Mouse (Mus musculus) embryonic facial prominence, embryonic 11.5 days (tissue): ENCODE results near the gene Cdon. TPM values are rescaled to one million over a fixed set of nuclear protein-coding genes. Genes with fewer than 3 reads are reported as not detected.

Experiments used
- ATAC-seq: fragments of 200-750 bp; cut with Nextera tagmentation; replicated peaks from 2 replicates; pipeline ENCODE4 v1.8.0; 2017; ENCODE audit warnings: low read depth; ENCODE audit not compliant: insufficient number of reproducible peaks, low FRiP score, low TSS enrichment
- DNase-seq: peaks from one replicate; pipeline ENCODE4 v3.0.0-alpha.2; 2015; ENCODE audit warnings: low spot score
- H3K27ac ChIP-seq: fragments of 300-500 bp; sonication (generic); replicated peaks from 2 replicates; pipeline ENCODE4 v1.5.1; 2014; ENCODE audit warnings: mild to moderate bottlenecking, low read depth, low read length, control low read depth
- H3K27me3 ChIP-seq: fragments of 300-500 bp; sonication (generic); 2 replicates; pipeline ENCODE4 v1.6.1; 2014; ENCODE audit warnings: mild to moderate bottlenecking, low read length, moderate library complexity, mixed read lengths; ENCODE audit not compliant: control insufficient read depth, insufficient read depth
- H3K36me3 ChIP-seq: fragments of 300-500 bp; sonication (generic); replicated peaks from 2 replicates; pipeline ENCODE4 v1.6.1; 2014; ENCODE audit warnings: low read depth, mild to moderate bottlenecking, low read length, moderate library complexity, mixed read lengths; ENCODE audit not compliant: control insufficient read depth, insufficient read depth
- H3K4me1 ChIP-seq: fragments of 300-500 bp; sonication (generic); 2 replicates; pipeline ENCODE4 v1.6.1; 2014; ENCODE audit warnings: low read length, mixed read lengths; ENCODE audit not compliant: control insufficient read depth, insufficient read depth
- H3K4me2 ChIP-seq: fragments of 300-500 bp; sonication (generic); 2 replicates; pipeline ENCODE4 v1.6.1; 2014; ENCODE audit warnings: low read depth, mild to moderate bottlenecking, control low read depth, low read length, moderate library complexity
- H3K4me3 ChIP-seq: fragments of 300-500 bp; sonication (generic); 2 replicates; pipeline ENCODE4 v1.5.1; 2014; ENCODE audit warnings: low read depth, low read length, control low read depth
- H3K9ac ChIP-seq: fragments of 300-500 bp; sonication (generic); replicated peaks from 2 replicates; pipeline ENCODE4 v1.6.1; 2014; ENCODE audit warnings: mild to moderate bottlenecking, control low read depth, low read length
- H3K9me3 ChIP-seq: fragments of 300-500 bp; sonication (generic); replicated peaks from 2 replicates; pipeline ENCODE4 v1.6.1; 2016; ENCODE audit warnings: mild to moderate bottlenecking, low read length, inconsistent platforms, mixed read lengths; ENCODE audit not compliant: control insufficient read depth
- WGBS: fragments of 180-500 bp; shearing (Covaris S2); extraction: QIAGEN DNeasy Blood & Tissue Kit; methylation state at CpG from one replicate; pipeline ENCODE4 v1.1.7; 2014; 5-methylcytosine and 5-hydroxymethylcytosine counted together
- polyA plus RNA-seq: library from polyadenylated mRNA; unstranded; fragments of >200 nt; fragmentation: Nextera tagmentation; extraction: Ambion mirVana; gene quantifications from 2 replicates; pipeline ENCODE4 v1.2.1, GENCODE M21; 2014

Gene Cdon
- polyA plus RNA-seq, 1 experiment from 2014 or later, result 7.5 TPM

DNA sequence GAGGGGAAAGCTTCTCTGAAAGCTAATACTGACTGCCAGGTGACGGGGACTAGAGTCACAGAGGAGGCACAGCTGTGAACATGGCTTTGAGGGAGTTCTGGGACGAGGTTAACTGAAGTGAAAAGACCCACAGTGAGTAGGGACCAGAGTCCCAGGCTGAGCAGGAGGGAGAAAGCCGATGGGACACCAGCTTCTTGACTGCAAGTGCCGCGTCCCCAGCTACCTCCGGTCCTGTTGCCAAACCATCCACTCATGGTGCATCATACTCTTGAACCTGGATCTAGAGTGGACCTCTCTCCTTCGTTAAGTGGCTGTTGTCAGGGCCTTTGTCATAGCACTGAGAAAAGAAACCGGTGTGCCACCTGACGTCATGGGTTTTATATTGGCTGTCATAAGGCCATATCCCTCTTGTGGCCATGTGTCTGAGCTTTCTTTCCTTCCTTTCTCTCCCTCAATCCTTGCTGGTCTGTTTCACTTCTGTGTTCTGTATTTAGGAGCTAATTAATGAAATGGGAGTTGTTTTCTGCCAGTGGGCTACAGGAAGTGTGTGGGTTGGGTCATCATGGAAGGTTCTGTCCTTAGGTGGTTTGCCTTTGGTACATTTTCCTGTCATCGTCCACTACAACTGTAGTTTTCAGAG lies 81.6 kb downstream of the Cdon start:
- Histone ChIP-seq H3K9ac (no peak overlapping the region), H3K27me3 (no peaks in the 10 kb centered on the region), H3K36me3 (peaks cover 3% of the 10 kb centered on the region; the same call in 1 of the 2 replicates), H3K4me1 (no peaks in the 10 kb centered on the region), H3K4me2 (no peak overlapping the region), H3K4me3 (no peak overlapping the region), H3K27ac (no peak overlapping the region), H3K9me3 (no peaks in the 10 kb centered on the region)
- WGBS, result 85% methylated on average over 10 of the region's 10 CpGs
- DNase-seq (no peak), ATAC-seq (no peak)

DNA sequence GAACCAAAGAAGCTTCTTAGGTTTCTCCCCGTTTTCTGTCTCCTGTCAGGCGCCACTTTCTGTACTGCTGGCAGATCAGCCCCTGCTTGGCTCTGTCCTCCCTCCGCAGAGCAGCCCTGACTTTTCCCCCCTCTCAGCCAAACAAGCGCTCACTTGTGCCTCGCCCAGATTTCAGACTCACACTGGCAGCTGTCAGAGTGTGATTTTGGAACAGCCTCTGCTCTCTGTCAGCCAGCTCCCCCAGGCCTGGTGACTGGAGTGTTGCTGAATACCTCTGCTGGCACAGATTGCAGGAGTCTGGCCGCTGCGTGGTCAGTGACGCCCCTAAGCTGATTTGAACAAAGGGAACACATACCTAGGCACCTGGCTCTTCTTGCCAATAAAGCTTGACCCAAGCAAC lies 87.3 kb downstream of the Cdon start:
- no peak for ATAC-seq
- Histone ChIP-seq H3K9ac (no peak overlapping the region), H3K4me2 (no peak overlapping the region), H3K36me3 (no peaks in the 10 kb centered on the region), H3K4me3 (no peak overlapping the region), H3K9me3 (no peaks in the 10 kb centered on the region), H3K4me1 (no peaks in the 10 kb centered on the region), H3K27me3 (no peaks in the 10 kb centered on the region), H3K27ac (no peak overlapping the region; the same call in 1 of the 2 replicates)
- DNase-seq, result peak; percentile 30
- WGBS, result 40% methylated on average over 8 of the region's 8 CpGs

DNA sequence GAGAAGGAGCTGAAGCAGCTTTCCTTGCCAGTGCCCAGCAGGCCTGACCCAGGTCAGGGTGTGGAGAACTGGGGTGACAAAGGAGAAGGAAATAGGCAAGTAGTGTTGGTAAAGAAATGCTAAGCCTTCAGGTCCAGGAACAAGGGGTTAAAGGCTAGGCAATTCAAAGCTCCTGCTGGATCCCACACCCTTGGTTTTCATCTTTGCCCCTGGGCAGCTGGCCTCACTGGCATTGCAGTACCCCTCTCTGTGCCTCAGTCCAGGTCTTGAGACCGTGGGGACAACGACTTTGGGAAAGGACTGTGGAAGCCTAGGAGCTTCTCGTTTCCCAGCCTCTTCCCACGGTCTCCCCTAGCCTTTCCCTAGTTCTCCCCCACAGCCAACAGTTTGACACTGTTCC lies 93.0 kb downstream of the Cdon start:
- DNase-seq (no peak), ATAC-seq (no peak)
- Histone ChIP-seq H3K4me1 (no peaks in the 10 kb centered on the region), H3K9me3 (no peaks in the 10 kb centered on the region), H3K4me3 (no peak overlapping the region), H3K27ac (no peak overlapping the region), H3K9ac (no peak overlapping the region), H3K4me2 (no peak overlapping the region), H3K36me3 (no peaks in the 10 kb centered on the region), H3K27me3 (no peaks in the 10 kb centered on the region)
- 89% methylated on average over 4 of the region's 4 CpGs for WGBS

DNA sequence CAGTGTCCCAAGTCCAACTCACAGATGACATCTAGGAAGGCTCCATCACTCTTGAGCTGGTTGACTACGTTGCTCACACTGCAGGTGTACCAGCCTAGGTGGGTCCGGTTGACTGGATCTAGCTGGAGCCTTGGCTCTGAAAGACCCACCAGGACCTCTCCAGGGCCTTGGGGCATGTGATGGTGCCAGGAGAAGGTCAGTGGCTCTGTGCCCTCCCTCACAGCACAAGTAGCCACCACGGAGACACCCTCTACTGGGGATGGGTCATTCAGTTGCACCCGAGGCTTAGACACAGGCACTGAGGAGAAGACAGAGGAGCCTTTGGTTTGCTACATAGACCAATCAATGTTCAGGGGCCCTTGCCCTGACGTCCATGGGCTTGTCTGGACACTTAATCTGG lies 95.3 kb downstream of the Cdon start:
- WGBS, result 86% methylated on average over 5 of the region's 5 CpGs
- no peak overlapping the region for H3K4me2 ChIP-seq
- H3K36me3 ChIP-seq, result no peaks in the 10 kb centered on the region
- H3K27ac ChIP-seq, result no peak overlapping the region
- no peaks in the 10 kb centered on the region for H3K4me1 ChIP-seq
- H3K4me3 ChIP-seq, result no peak overlapping the region
- no peaks in the 10 kb centered on the region for H3K9me3 ChIP-seq
- ATAC-seq (no peak), DNase-seq (no peak)
- H3K27me3 ChIP-seq, result no peaks in the 10 kb centered on the region
- H3K9ac ChIP-seq, result no peak overlapping the region

DNA sequence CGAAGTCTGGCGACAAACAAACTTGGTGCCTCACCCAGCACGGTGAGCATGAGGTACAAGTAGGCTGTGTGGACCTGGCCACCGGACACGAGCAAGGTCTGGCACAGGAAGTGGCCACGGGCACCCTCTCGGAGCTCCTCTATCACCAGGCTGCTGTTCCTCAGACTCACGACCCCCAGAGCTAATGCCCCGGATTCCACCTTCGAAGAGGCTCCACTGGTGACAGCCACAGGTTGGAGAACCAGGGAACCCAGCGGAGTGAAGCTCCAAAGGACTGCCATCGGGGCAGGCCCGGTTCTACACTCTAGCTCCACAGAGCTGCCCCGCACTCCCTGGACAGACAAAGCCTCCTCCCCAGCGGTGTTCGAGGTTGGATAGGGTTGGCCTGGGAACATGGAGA lies 95.8 kb downstream of the Cdon start:
- H3K4me3 ChIP-seq, result no peak overlapping the region
- 92% methylated on average over 16 of the region's 16 CpGs for WGBS
- no peak overlapping the region for H3K27ac ChIP-seq
- no peaks in the 10 kb centered on the region for H3K36me3 ChIP-seq
- no peak for DNase-seq
- ATAC-seq, result no peak
- H3K27me3 ChIP-seq, result no peaks in the 10 kb centered on the region
- H3K4me2 ChIP-seq, result no peak overlapping the region
- H3K9ac ChIP-seq, result no peak overlapping the region
- no peaks in the 10 kb centered on the region for H3K4me1 ChIP-seq
- no peaks in the 10 kb centered on the region for H3K9me3 ChIP-seq

DNA sequence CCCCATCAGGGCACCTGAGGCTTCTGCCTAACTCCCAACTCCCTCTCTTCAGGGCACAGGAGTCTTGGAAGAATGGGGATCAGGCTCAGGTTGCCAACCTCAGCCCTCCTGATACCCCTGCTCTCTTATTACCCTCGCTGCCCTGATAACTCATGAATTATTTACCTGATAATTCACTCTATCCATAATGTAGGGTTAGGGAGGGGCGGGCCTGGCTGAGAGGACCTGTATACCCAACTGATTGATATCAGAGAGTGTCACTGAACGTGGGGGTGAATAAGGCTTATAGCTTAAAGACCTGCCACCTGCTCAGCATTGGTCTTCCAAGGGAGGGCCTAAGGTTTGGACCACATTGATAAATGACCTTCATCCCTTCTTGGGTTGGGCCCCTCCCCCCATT lies 97.2 kb downstream of the Cdon start, which contains the start of gene Gm1113:
Gene Gm1113 (minus strand): TSS at position 101 of the 400 bp plus-strand sequence.
- H3K9ac ChIP-seq, result no peak within 1 kb of the TSS
- no peak within 1 kb of the TSS for H3K4me2 ChIP-seq
- H3K27ac ChIP-seq, result no peak within 1 kb of the TSS
- no peak within 1 kb of the TSS for H3K4me3 ChIP-seq
- no peaks in the 10 kb centered on the region for H3K4me1 ChIP-seq
- ATAC-seq, result no peak
- H3K27me3 ChIP-seq, result no peaks in the 10 kb centered on the region
- H3K36me3 ChIP-seq, result no peaks in the 10 kb centered on the region
- H3K9me3 ChIP-seq, result no peaks in the 10 kb centered on the region
- 76% methylated on average over 3 of the region's 3 CpGs for WGBS
- no peak for DNase-seq

DNA sequence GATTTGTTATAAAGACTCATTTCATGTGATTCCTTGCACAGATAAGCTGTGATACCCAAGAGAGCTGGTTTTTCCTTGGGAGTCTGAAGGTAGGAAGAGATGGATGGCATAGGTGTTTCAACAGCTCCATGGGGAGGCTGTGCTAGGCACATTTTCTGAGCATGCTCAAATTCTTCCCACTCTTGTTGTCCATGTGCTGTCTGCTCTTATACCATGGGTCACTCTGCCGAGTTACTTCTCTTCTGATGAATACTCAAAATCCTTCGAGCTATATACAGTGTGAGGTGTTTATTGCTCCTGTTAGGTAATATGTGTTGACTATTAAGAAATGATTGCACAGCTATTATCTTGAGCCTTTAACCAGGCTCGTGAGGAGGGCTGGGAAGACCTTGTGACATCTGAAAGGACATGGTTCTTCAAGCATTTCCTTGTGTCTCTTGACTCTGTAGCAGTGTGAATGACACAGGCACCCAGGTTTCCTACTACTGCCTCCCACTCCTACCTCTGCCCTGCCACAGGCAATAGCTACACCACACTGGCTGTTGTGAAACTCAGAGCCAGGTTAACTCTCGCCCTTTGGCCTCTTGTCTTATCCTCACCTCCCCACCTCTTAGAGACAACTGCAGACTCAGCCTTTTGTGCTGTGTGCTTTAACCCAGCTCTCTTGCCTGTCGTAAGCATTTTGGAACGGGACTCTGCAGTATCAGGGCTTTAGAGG lies 99.9 kb downstream of the Cdon start:
- H3K27me3 ChIP-seq, result no peaks in the 10 kb centered on the region
- H3K4me2 ChIP-seq, result no peak overlapping the region
- H3K4me1 ChIP-seq, result 0 out of 2 replicates have a peak, but pooled peaks cover 2% of the 10 kb centered on the region
- H3K27ac ChIP-seq, result no peak overlapping the region
- H3K36me3 ChIP-seq, result no peaks in the 10 kb centered on the region
- no peaks in the 10 kb centered on the region for H3K9me3 ChIP-seq
- H3K4me3 ChIP-seq, result no peak overlapping the region
- 79% methylated on average over 6 of the region's 6 CpGs for WGBS
- no peak for DNase-seq
- H3K9ac ChIP-seq, result no peak overlapping the region
- no peak for ATAC-seq

DNA sequence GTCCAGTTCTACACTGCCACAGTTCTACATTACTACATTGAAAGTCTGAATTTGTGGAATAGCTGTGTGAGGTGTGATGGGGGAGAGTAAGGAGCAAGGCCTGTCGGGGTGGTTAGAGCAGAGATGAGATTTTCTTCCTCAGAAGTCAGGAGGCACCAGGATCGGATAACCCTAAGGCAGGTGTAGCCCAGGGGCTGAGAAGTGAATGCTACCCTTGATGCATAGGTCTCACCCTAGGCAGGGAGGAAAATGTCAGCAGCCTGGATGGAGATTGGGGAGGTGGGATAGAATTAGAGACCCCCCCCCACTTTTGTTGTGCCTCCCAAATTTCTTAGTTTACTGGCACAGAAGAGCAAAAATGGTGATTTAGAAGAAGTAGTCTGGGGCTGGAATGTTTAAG lies 101.3 kb downstream of the Cdon start:
- no peak overlapping the region for H3K4me2 ChIP-seq
- ATAC-seq, result no peak
- H3K27ac ChIP-seq, result no peak overlapping the region
- no peaks in the 10 kb centered on the region for H3K9me3 ChIP-seq
- H3K4me1 ChIP-seq, result 0 out of 2 replicates have a peak, but pooled peaks cover 2% of the 10 kb centered on the region
- no peaks in the 10 kb centered on the region for H3K27me3 ChIP-seq
- WGBS, result 69% methylated on average over 2 of the region's 2 CpGs
- no peak overlapping the region for H3K9ac ChIP-seq
- no peak for DNase-seq
- H3K4me3 ChIP-seq, result no peak overlapping the region
- H3K36me3 ChIP-seq, result no peaks in the 10 kb centered on the region
